Mouse (Mus musculus): ENCODE measurements around the gene Tmco4.

DNA sequence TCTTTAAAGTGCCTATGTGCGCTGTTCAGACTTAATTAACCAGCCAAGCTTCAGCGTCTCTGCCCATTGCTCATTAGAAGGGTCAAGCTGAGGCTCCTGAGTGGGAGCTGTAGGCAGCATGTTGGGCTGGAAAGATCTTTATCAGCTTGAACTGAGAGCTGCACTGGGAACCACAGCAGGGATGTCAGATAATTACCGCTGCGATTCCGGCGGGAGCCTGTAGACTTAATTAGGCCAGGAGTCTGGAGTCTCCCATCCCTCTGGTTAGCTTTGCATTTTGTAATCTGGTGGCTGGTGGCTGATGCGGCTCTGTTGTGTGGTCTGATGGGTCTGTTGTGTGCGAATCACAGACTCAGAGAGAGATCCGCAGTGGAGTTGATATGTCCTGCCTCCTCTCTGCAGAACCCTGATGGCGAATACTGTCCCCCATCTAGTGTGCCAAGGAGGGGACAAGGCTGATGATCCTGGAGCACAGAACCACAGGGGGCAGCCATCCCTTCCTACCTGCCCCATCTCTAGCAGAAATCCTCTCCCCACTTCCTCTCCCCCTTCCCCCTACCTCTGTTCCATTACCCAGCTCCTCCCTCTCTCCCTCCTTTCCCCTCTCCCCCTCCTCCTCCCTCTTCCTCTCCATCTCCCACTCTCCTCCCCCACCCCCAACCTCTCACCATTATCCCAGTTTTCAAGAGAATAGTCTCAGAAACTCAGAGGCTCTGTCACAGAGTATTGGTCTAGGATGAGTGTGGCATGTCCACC is 67.6 kb downstream of the Tmco4 start:
- TF ChIP-seq CTCF (IDR thresholded peaks at IDR 0.05; ENCODE audit: control insufficient read depth, insufficient read depth, insufficient replicate concordance, low read depth, low read length) (no peak), POLR2A (IDR thresholded peaks at IDR 0.05; ENCODE audit: control insufficient read depth, low read depth, low read length) (no peak)

Data from testis, adult 2 months (tissue).